Mouse (Mus musculus) heart, postnatal 4 days (tissue): ENCODE measurements around the gene Gm11096. TPM values are rescaled to one million over a fixed set of nuclear protein-coding genes. Genes with fewer than 3 reads are reported as not detected.

Experiments
- DNase-seq: peaks from one replicate; pipeline ENCODE4 v3.0.0; 2021
- total RNA-seq, 2 experiments: library from RNA; stranded (reverse); gene quantifications; 2 replicates each; pipeline ENCODE4 v1.2.3; 2021

Gm11096 gene
- total RNA-seq, 2 experiments from 2014 or later, result not detected

- DNase-seq, result peak; percentile 67
Measured at GRCm38 (mm10) chr17:81481843-81482490, 40.4 kb downstream of the Gm11096 start.

- no peak for DNase-seq
Measured at GRCm38 (mm10) chr17:81486388-81486787, 44.8 kb downstream of the Gm11096 start.
